Comparison of ENCODE assay signal across 7 mouse cellular contexts in the genomic region with DNA sequence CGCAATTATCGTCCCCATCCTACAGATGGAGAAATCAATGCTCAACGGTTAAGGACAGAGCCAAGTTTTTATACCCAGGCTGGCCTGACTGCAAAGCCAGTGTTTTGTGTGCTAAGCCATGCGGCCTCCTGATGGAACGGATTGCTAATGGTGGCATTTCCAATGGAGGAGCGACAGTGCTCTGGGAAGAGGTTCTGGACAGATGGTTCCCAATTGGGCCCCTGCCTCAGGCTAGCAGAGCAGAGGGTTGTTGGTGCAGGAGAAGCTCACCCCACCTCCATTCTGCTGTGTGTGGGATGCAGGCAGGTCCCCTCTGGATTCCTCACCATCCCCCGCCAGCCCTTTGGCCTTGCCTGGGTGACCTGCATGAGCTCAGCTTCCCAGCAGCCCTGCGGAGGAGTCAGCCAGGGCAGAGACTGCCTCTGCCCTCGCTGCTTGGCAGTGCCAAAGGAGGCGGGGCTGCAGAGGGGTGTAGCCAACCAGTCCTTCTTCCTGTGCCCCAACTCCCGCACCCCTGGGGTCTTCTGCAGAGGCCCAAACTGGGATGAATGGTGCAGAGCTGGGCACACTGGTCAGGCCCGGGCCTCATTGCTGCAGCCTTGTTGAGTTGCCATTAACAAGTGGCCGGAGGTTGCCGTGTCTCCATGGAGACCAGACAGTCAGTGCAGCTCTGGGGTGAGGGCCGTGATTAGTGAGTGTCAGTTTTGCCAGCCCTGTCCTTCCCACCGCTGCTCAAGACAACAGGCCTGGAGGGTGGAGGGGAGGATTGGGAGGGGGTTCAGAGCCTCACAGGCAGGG. TPM values are rescaled to one million over a fixed set of nuclear protein-coding genes. Genes with fewer than 3 reads are reported as not detected.
DNase-seq lines count a peak whose midpoint lies in the region; ATAC-seq and TF ChIP-seq lines count a peak whose summit lies in the region.

No protein-coding gene starts in this region.

- no peaks in the 10 kb centered on the region for H3K79me2 ChIP-seq in macrophage (ENCODE audit: inconsistent target)

- ATAC-seq in cerebellum, adult (ENCODE audit: insufficient number of reproducible peaks, low FRiP score, low TSS enrichment) = peak; percentile 80
- peak; percentile 87 for ATAC-seq in forebrain, embryonic 12.5 days (ENCODE audit: low FRiP score)

- peak overlapping the region; percentile 48 for H3K4me2 ChIP-seq in forebrain, embryonic 12.5 days

- H3K4me3 ChIP-seq in forebrain, embryonic 12.5 days (replicated peaks) = peak overlapping the region; percentile 16
- peak overlapping the region; percentile 35 for H3K4me3 ChIP-seq in layer of hippocampus, adult 2 months
- H3K4me3 ChIP-seq in macrophage (ENCODE audit: inconsistent target) = peak overlapping the region; percentile 19; the same call in 1 of the 2 replicates
- H3K4me3 ChIP-seq in small intestine, adult 2 months (ENCODE audit: low read depth, low read length) = peak overlapping the region; percentile 49

- no peaks in the 10 kb centered on the region for H3K36me3 ChIP-seq in forebrain, embryonic 12.5 days (replicated peaks)
- H3K36me3 ChIP-seq in macrophage (ENCODE audit: inconsistent target) = no peaks in the 10 kb centered on the region
- H3K36me3 ChIP-seq in small intestine, adult 2 months (ENCODE audit: control insufficient read depth, insufficient read depth, low read length) = no peaks in the 10 kb centered on the region

- H3K4me1 ChIP-seq in forebrain, embryonic 12.5 days = peaks cover 50% of the 10 kb centered on the region
- H3K4me1 ChIP-seq in small intestine, adult 2 months (ENCODE audit: control insufficient read depth, insufficient read depth, insufficient read length, low read length) = peaks cover 41% of the 10 kb centered on the region

- no peak for TF ChIP-seq CTCF in layer of hippocampus, adult 2 months (conservative IDR thresholded peaks at IDR 0.05)
- no peak for TF ChIP-seq CTCF in small intestine, adult 2 months (IDR thresholded peaks at IDR 0.05; ENCODE audit: extremely low read depth, insufficient read length, insufficient replicate concordance, low read depth, low read length)

- H3K9me3 ChIP-seq in forebrain, embryonic 12.5 days = no peaks in the 10 kb centered on the region

- peak; percentile 49 for DNase-seq in T-cell, adult 2 months (ENCODE audit: low spot score)
- peak; percentile 77 for DNase-seq in heart, postnatal 4 days
- DNase-seq in layer of hippocampus, adult 2 months (ENCODE audit: low spot score in 2 of 2) = peak in 1 of 2 experiments; percentile 54

- H3K27ac ChIP-seq in forebrain, embryonic 12.5 days = peak overlapping the region; percentile 90
- peak overlapping the region; percentile 91 for H3K27ac ChIP-seq in layer of hippocampus, adult 2 months
- H3K27ac ChIP-seq in macrophage = peak overlapping the region; percentile 47
- H3K27ac ChIP-seq in small intestine, adult 2 months (ENCODE audit: insufficient read depth, low read depth, low read length) = peak overlapping the region; percentile 82

- WGBS in forebrain, embryonic 12.5 days = 24% methylated on average over 16 of the region's 16 CpGs
- 41% methylated on average over 16 of the region's 16 CpGs for WGBS in macrophage (ENCODE audit: missing documents)
- 27% methylated on average over 16 of the region's 16 CpGs for WGBS in small intestine, adult 2 months

- H3K9ac ChIP-seq in forebrain, embryonic 12.5 days = peak overlapping the region; percentile 30

- no peak; the same call in 1 of the 2 replicates for TF ChIP-seq POLR2A in small intestine, adult 2 months (IDR thresholded peaks at IDR 0.05; ENCODE audit: low read depth, low read length)

- peaks cover 24% of the 10 kb centered on the region for H3K27me3 ChIP-seq in forebrain, embryonic 12.5 days
- H3K27me3 ChIP-seq in small intestine, adult 2 months (ENCODE audit: control insufficient read depth, insufficient read depth, low read length) = no peaks in the 10 kb centered on the region

RNA-seq across cellular contexts. Expression of gene Wasf2, which starts 35.2 kb away (rescaled TPM):
- polyA plus RNA-seq in forebrain, embryonic 12.5 days (2016; fragmentation: Nextera tagmentation; extraction: Ambion mirVana) = 36.4 and 42.5 TPM in 2 replicates
- 100 to 1,000 TPM; 141 to 149 TPM for total RNA-seq in heart, postnatal 4 days (2021)
- 10 to 100 TPM; 32.0 to 33.1 TPM for total RNA-seq in layer of hippocampus, adult 2 months (2021)
- total RNA-seq in macrophage (2018; cell fraction: chromatin; rRNA removed) = 100 to 1,000 TPM in 21 of 26 experiments, 10 to 100 TPM in 5; 72.9 to 153 (median 117) TPM
- 100 to 1,000 TPM; 107 to 139 (median 117) TPM for total RNA-seq in macrophage (2018; cell fraction: cytosol; rRNA removed)
- 100 to 1,000 TPM in 13 of 26 experiments, 10 to 100 TPM in 13; 73.3 to 148 (median 98.6) TPM for total RNA-seq in macrophage (2018; cell fraction: nucleus; rRNA removed)
- polyA plus RNA-seq in macrophage (2018) = 68.1 to 117 TPM (median 91.5 TPM) in 3 replicates
- 37.6 and 97.6 TPM in 2 replicates for polyA plus RNA-seq in small intestine, adult 2 months (2012; rRNA removed)
